Mouse (Mus musculus): Measurements from ENCODE around the gene Gm8369.

GRCm38 (mm10) chr19:11516845-11517244, 31.1 kb downstream of the Gm8369 start:
- TF ChIP-seq CTCF (IDR thresholded peaks at IDR 0.05; ENCODE audit: extremely low read depth, insufficient read depth, insufficient read length, insufficient replicate concordance) (no peak), POLR2A (IDR thresholded peaks at IDR 0.05; ENCODE audit: low read depth, low read length) (no peak)
